Mouse (Mus musculus) embryo, embryonic 11.5 days (tissue): ENCODE results near the gene Slc22a20.
A peak's percentile ranks its signal among the peaks of the same experiment; 100 is the strongest.

ENCODE experiments used
- DNase-seq: peaks from one replicate; pipeline ENCODE4 v3.0.0-alpha.2; 2012; ENCODE audit warnings: low read depth, low spot score

The Slc22a20 gene

GRCm38 (mm10) chr19:5990033-5990432 is 4.1 kb upstream of the Slc22a20 start:
- no peak for DNase-seq

DNA sequence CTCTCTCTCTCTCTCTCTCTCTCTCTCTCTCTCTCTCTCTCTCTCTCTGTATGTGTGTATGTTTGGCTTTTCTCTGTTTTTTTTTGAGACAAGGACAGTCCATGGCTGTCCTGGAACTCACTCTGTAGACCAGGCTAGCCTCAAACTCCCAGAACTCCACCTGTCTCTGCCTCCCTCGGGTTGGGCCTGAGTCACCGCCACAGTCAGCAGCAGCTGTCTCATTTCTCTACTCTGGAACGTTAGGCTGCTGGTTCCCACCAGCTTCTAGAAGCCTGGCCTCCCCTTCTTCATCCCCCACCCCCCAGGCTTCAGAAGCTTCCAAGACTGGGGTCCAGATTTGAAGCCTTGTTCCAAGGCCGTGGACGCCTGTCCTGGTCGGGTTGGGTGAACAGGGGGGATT is 3.6 kb upstream of the Slc22a20 start:
- no peak for DNase-seq

DNA sequence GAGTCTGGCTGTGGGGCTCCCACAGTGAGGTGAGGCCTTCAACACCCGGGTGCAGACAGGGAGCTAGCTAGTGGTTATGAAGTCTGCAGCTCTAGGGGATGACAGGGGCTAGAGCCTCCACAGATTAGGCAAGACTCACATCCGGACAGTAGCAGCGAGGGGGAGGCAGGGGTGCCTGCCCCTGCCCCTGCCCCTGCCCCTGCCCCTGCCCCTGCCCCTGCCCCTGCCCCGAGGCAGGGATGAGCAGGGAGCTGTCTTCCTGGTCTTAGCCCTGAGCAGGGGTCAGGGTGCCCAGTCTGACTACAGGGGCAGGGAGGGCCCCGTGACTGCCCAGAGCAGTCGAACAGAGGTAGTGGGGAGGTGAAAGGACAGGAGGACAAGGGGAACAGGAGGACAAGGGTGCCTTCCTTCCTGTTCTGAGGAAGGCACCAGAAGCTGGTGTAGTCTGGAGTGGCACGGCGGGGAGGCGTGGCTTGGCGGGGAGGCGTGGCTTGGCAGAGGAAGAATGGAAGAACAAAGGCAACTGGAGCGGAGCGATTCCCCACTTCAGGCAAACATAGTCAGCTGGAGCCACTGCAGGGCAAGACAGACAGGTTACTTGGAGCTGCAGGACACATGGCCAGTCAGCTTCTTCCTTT is 3.0 kb upstream of the Slc22a20 start:
- peak; percentile 57 for DNase-seq

DNA sequence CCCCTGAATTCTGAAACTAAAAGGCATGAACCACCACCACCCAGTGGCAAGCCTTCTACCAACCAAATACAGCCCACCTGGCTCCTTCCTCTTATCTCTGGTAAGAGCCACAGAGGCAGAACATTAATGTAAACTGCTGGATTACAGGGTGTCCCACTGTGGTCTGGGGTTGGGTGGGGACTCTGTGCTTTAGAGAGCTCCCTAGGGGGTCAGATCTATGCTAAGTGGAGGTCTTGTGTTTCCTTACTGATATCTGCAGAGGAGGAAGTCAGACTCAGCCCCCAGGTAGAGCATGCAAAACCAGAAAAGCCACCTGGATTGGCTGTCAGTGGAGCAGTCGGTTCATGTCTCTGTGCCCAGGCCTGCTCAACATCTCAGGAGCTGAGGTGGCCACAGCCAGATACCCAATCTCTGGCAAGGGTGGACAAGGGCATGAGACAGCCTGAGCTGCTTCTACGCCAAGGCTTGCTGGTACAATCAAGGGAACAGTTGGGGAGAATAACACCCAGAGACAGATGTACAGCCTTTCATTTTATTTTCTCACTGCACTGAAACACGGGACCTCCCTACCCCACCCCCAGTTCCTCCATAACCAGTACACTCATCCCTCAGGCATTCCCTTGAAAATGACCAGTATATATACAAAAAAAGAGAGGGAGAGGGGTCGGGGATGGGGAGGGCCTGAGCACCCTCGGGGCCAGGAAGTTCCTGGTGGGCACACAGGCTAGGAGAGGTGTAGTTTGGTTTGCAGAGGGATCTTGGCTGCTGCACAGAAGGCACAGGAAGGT is 2.3 kb upstream of the Slc22a20 start:
- DNase-seq: no peak

DNA sequence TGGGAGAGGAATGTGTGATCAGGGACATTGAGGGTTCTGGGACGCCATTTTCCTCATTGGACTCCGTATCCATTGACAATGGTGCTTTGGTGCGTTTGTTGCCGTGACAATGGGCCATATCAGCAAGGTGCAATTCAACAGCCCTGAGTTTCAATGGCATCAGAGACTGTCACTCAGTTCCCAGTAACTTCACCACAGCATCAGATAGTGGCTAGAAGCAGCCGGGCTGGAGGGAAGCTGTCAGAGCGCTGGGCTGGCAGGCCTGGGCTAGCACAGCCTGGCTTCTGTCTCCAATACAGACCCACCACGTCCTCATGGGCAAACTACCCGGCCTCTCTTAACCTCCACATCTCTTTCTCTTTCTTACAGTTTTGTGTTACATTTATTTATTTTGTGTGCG is 5.5 kb downstream of the Slc22a20 start:
- no peak for DNase-seq

- no peak for DNase-seq
Observed at GRCm38 (mm10) chr19:5977717-5978116, 8.2 kb downstream of the Slc22a20 start.

GRCm38 (mm10) chr19:5975676-5976075 is 10.3 kb downstream of the Slc22a20 start:
- no peak for DNase-seq

DNA sequence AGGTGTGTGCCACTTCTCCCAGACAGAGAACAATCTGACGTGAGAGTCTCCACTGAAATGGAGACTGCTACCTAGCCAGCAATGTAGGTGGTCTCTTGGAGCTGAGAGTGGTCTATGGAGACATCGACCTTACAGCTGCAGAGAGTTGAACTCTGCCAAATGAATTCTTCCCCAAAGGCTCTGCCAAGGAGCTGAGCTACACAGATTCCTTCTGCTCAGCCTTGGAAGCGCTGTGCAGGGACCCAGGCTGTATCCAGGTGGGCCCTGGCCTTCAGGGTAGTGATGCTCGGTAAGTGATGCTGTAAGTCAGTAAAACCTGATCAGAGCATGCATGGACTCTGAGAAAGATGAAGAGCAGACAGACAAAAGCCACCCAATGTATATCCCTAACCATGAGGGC is 10.8 kb downstream of the Slc22a20 start:
- DNase-seq: no peak

DNA sequence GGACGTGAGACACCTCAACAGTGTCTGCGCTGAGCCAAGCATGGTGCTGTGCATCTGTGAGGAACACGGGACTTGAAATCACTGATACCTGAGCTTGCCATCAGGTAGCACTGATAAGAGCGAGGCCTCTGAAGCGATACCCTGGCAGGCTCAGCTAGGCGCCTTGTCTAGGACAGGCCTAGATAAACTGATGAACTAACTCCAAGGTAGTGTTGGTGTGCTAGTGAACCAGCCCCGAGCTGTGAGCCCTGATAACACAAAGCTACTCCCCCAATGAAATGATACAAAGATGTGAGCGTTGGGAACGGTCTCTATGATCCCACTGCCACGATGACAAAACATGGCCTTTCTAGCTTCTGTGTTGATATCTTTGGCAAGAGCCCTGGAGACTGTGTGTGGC is 18.3 kb downstream of the Slc22a20 start:
- DNase-seq: no peak

- no peak for DNase-seq
Observed at GRCm38 (mm10) chr19:5966786-5967185, 19.2 kb downstream of the Slc22a20 start.

GRCm38 (mm10) chr19:5965910-5966309 is 20.0 kb downstream of the Slc22a20 start:
- no peak for DNase-seq

DNA sequence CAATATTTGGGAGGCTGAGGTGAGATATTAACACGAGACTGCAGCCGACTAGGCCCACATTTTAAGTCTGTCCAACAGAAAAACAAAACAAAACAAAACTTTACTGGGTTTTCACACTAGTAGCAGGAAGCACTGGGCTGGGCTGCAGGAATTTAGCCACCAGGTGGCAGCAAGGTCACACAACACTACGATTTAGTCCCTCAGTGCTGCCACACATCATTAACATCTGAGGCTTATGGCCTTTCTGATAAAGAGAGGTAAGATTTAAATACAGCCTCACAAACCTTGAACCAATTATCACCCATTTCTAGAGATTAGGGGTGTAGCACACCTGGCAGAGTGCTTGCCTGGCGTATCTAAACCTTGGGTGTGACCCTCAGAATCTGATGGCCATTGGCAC is 20.7 kb downstream of the Slc22a20 start:
- peak; percentile 70 for DNase-seq

- no peak for DNase-seq
Observed at GRCm38 (mm10) chr19:5964804-5965203, 21.1 kb downstream of the Slc22a20 start.

DNA sequence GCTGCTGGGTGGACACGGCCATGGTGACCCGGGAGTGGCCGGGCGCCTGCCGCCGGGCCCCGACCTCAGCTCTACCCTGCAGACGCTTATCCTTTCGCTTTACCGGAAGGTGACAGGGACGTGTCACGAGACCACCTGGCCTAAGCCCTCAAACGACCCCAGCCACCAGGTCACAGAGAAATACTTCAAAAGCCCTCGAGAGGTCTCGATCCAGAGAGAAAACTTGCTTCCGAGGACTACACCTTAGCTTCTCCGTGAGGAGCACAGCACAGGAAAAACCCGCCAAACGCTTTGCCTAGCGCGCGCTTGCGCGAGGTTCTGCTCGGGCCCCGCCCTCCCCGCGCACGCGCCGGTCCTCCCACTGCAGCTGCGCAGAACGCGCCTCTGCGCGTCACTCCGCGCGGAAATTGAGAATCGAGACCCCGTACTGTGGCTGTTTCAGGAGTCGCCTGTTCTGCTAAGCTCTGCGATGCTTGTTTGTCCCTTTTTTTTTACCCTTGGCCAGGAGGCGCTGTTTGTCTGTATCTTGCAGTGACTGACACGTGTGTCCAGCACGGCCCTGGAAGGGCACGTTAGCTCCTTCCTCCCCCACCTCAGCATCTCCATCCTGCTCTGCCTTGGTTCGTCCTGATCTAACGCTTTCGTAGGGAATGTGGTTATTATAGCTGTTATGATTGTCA is 21.9 kb downstream of the Slc22a20 start, which contains the start of gene Pola2:
Pola2 (minus strand) TSS at position 320 of the 680 bp plus-strand sequence.
- peak; percentile 84 for DNase-seq

GRCm38 (mm10) chr19:5962651-5963050 is 23.3 kb downstream of the Slc22a20 start:
- DNase-seq: no peak

- no peak for DNase-seq
Observed at GRCm38 (mm10) chr19:5957371-5957770, 28.6 kb downstream of the Slc22a20 start.

- peak; percentile 64 for DNase-seq
Observed at GRCm38 (mm10) chr19:5956685-5957084, 29.3 kb downstream of the Slc22a20 start.

DNA sequence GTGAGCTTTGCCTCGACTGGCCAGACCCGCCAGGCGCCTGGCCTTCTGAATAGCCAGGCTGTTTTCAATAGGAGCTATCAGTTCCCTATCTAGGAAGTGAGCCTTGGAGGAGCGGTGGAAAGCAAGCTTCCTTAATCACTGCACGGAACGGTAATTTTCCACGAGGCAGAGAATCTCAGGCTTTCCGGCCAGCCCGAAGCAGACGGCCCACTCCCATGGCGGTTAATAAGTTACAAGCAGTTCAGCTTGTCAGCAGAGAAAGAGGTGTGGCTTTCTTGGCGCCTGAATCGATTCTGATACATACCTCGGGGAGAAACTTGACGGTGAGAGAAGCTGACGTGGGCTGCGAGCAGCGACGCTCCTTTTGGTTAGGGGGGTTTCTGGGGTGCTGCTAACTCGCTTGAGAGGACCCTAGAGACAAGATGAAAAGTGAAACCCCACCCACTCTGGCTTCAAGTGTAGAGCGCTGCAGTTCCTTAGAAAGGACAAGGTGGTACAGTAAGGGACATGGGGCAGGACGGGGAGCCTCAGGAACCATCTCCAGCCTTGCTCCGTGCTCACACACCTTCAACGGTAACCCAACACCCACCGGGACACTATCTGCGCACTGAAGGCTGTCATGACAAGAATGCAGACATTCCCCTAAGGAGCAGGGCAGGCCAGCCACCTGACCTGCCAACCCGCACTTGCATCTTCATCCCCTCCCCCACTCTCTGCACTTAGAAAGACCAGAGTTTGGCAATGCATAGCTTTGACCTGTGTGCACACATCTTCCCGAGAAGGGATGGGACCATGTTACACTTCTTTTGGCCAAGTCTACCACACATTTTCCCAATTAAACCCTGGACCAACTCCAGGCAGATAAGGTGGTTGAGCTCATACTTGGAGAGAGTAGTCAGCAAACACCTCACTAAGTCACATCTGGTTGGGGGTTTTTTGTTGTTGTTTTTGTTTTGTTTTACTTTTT is 30.0 kb downstream of the Slc22a20 start:
- DNase-seq: no peak

GRCm38 (mm10) chr19:5954936-5955335 is 31.0 kb downstream of the Slc22a20 start:
- no peak for DNase-seq

DNA sequence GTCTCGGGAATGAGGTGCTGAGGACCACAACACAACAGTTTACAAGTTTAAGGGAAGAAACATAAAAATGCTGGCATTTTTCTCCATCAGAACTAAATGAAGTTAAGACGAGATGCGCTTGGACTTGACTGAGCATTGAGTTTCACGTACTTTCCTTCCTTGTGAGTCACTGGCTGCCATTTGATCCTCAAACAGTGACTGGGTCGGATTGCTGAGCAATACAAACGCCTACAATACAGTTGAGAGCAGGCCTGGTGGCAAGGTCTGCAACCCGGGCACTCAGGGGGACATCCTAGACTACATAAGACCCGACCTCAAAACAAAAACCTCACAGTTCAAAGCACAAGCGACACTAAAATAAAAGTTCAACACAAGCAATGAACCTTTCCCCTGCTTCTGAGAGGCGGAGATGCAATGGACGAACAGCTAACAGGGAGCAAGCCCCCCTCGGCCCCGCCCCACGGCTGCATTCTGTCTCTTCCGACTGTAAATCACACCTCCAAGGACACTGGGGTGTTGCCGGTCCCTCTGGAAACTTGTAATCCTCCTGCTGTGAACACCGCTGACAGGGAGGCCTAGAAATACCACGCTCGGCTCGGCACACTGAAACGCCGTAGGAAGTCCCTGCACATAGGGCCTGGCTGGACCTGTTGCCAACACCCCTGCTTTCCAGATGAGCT is 31.8 kb downstream of the Slc22a20 start:
- no peak for DNase-seq
